Mouse (Mus musculus) megakaryocyte-erythroid progenitor cell, adult 5-6 weeks (primary cell): ENCODE results near the gene Ndufs1. TPM values are rescaled to one million over a fixed set of nuclear protein-coding genes. Genes with fewer than 3 reads are reported as not detected.

Experiments
- total RNA-seq, 2 experiments: library from RNA; stranded (forward) in 1 of 2; stranded (reverse) in 1 of 2; fragments of 200-1000, 215-1000 nt in 1 of 2; fragments of >200 nt in 1 of 2; fragmentation: Nextera tagmentation in 1 of 2; gene quantifications; 2 replicates each; pipeline ENCODE4 v1.2.3; 2014 to 2017

Ndufs1 gene
- total RNA-seq, 2 experiments from 2014 or later = 151 to 242 TPM

Other genes with a start within 250 kb of the Ndufs1 start
- 32.7 and 63.0 TPM in 2 replicates for gene Ino80d, start 62.2 kb downstream of the Ndufs1 start, total RNA-seq (2014; fragmentation: Nextera tagmentation)
- gene Ino80d, start 62.2 kb downstream of the Ndufs1 start, total RNA-seq (2017) = 13.7 and 16.5 TPM in 2 replicates
- gene Eef1b2, start within 50 bp of the Ndufs1 start, total RNA-seq (2014; fragmentation: Nextera tagmentation) = 1,764 and 1,902 TPM in 2 replicates
- 3,394 and 4,141 TPM in 2 replicates for gene Eef1b2, start within 50 bp of the Ndufs1 start, total RNA-seq (2017)
- not detected in 2 replicates for gene Gpr1, start 37.7 kb upstream of the Ndufs1 start, total RNA-seq (2014; fragmentation: Nextera tagmentation)
- gene Gpr1, start 37.7 kb upstream of the Ndufs1 start, total RNA-seq (2017) = not detected in 2 replicates
- not detected in 2 replicates for gene Zdbf2, start 96.4 kb upstream of the Ndufs1 start, total RNA-seq (2014; fragmentation: Nextera tagmentation)
- not detected in 2 replicates for gene Zdbf2, start 96.4 kb upstream of the Ndufs1 start, total RNA-seq (2017)